Mouse (Mus musculus): Measurements from ENCODE around the gene Aldh1a2. TPM values are rescaled to one million over a fixed set of nuclear protein-coding genes. Genes with fewer than 3 reads are reported as not detected.
A peak's percentile ranks its signal among the peaks of the same experiment; 100 is the strongest.

Aldh1a2 gene
- polyA plus RNA-seq (2015; fragmentation: Nextera tagmentation; extraction: Ambion mirVana): 24.3 and 32.0 TPM in 2 replicates

DNA sequence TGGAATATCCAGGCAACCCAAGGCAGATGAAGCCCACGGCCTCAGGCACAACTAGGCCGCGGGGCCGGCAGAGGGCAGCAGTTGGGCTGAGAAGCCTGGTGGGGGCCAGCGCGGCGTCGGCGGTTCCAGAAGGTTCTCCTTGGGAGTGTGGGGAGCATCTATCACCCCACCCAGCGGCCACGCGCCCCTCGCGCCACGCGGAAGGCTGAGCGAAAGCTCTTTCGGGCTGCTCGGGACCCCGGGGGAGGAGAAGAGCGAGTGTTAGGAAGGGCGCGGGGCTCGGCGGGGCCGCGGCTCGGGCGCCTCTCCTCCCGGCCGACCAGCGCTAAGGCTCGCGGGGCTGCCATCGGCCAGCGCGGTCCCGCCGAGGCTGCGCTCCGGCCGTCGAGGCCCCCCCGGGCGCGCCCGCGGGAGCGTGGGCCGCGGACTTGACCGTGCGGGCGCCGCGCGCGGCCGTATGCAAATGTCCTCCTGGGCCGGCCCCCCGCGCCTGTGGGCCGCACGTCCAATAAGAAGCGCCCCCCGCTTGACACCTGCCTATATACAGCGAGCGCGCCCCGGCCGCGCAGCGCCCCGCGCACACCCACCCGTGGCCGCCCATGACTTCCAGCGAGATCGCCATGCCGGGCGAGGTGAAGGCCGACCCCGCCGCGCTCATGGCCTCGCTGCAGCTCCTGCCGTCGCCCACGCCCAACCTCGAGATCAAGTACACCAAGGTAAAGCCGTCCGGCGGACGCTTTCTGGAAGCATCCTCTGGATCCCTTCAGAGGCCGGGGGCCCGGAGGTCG lies at the start of gene Aldh1a2:
Gene Aldh1a2, plus strand, starts transcription at position 542 of the 788 bp plus-strand sequence.
- peak within 1 kb of the TSS; percentile 43 for H3K9ac ChIP-seq
- H3K4me1 ChIP-seq (replicated peaks): peaks cover 14% of the 10 kb centered on the region
- H3K27me3 ChIP-seq: peaks cover 73% of the 10 kb centered on the region
- no peaks in the 10 kb centered on the region for H3K9me3 ChIP-seq (replicated peaks)
- H3K4me3 ChIP-seq: peak within 1 kb of the TSS; percentile 55
- H3K36me3 ChIP-seq: no peaks in the 10 kb centered on the region
- WGBS: 2% methylated on average over 80 of the region's 97 CpGs
- H3K4me2 ChIP-seq: peak within 1 kb of the TSS; percentile 85
- ATAC-seq (replicated peaks; ENCODE audit: insufficient number of reproducible peaks, insufficient read depth, low FRiP score, low read depth): peak; percentile 83
- no peak within 1 kb of the TSS for H3K27ac ChIP-seq

DNA sequence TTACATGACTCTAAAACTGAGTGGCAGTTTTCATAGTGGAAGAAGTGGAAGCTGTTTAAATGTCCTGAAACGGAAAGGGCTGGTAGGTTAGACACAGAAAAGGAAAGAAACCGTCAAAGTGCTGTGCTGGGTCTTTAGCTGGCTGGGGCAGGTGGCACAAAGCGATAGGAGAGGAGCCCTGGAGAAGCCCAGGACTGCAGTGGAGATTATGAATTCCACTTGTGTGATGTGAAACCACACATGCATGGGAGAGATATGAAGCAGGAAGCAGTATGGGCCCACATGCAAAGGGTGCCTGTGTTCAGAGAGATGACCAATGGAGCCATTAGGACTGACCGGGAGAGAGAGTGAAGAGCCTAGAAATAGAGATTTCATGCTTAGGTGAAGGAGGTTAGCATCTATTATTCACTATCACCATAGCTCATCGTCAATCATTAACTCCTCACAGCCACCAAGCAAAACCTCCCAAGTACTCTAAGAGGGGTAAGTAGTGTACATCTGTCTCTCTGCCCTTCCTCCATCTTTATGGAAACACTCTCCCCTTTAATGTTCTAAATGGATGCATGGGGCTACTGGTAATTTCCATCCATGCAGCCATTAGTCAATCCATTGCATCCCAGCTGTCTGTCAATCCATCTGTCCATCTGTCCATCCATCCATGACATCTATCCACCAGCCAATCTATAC lies 49.4 kb upstream of the Aldh1a2 start:
- Histone ChIP-seq H3K4me2 (no peak overlapping the region), H3K9ac (no peak overlapping the region), H3K9me3 (replicated peaks) (no peaks in the 10 kb centered on the region), H3K36me3 (no peaks in the 10 kb centered on the region), H3K27ac (no peak overlapping the region), H3K4me3 (no peak overlapping the region), H3K27me3 (no peaks in the 10 kb centered on the region), H3K4me1 (replicated peaks) (peaks cover 15% of the 10 kb centered on the region)
- WGBS: 83% methylated on average over 5 of the region's 5 CpGs
- no peak for ATAC-seq (replicated peaks; ENCODE audit: insufficient number of reproducible peaks, insufficient read depth, low FRiP score, low read depth)

DNA sequence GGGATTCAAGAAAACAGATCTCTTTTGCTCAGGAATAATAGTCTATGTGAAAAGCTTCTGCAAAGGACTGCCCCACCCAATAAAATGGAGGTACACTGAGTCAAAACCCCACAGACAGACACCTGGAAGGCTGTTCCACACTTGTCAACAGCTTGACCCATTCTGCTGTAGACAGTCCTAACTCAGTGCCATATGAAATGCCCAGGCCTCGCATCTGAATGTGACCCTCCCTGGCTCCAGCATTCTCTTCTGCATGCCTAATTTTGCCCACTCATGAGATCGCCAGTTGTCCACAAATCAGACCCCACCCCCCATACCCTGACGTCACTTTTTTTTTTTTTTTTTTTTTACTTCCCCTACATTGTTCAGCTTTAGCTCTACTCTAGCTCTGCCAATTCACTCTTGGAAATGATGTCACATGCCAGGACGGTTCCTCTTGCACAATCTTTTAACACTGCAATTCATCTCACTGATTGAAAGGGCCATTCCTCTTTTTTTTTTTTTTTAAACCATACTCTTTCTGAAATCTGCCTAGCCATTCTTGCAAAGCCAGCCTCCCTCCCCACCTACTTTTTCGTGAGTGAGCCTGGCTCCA lies 48.6 kb upstream of the Aldh1a2 start:
- ATAC-seq (replicated peaks; ENCODE audit: insufficient number of reproducible peaks, insufficient read depth, low FRiP score, low read depth): no peak
- WGBS: 58% methylated on average over 5 of the region's 5 CpGs
- H3K4me3 ChIP-seq: no peak overlapping the region
- H3K9me3 ChIP-seq (replicated peaks): no peaks in the 10 kb centered on the region
- no peaks in the 10 kb centered on the region for H3K27me3 ChIP-seq
- no peak overlapping the region for H3K27ac ChIP-seq
- peaks cover 15% of the 10 kb centered on the region for H3K4me1 ChIP-seq (replicated peaks)
- no peak overlapping the region for H3K4me2 ChIP-seq
- H3K9ac ChIP-seq: no peak overlapping the region
- no peaks in the 10 kb centered on the region for H3K36me3 ChIP-seq

DNA sequence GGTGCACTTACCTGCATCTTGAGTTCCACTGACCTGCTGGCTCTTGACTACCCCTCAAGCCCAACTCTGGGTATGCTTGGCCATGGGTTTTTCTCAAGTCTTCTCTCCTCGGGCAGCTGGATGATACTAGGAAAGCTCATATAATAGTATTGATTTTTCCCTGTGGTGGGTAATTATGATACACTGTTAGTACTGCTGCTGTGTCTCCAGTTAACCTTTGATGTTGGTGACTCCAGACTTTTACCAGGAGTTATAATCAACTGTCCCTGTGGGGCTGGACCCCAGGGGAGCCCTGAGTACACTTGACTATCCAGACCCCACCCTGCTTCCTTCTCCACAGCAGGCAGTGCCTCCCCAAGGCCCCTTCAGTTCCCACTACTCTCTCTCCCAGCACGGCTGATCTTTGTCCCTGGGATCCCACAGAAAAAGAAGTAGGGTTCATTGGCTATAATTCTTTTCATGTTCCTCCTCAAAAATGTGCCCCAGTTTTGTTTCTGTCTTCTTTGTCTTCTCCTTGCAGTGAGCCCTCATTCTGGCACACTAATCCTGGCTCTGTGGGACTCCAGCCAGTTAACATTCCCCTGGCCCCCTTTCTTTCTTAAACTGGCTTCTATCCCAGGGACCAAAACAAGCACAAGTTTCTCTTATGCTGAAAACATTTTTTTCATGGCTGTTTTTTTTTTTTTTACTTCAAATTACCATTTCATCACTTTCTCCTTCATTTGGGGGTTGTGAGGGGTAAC lies 47.9 kb upstream of the Aldh1a2 start:
- no peak for ATAC-seq (replicated peaks; ENCODE audit: insufficient number of reproducible peaks, insufficient read depth, low FRiP score, low read depth)
- WGBS: 43% methylated on average over 2 of the region's 2 CpGs
- no peak overlapping the region for H3K4me3 ChIP-seq
- 0 out of 2 replicates have a peak overlapping the region, but pooled peaks have one; percentile 13 for H3K27ac ChIP-seq
- H3K9me3 ChIP-seq (replicated peaks): no peaks in the 10 kb centered on the region
- no peaks in the 10 kb centered on the region for H3K27me3 ChIP-seq
- peaks cover 15% of the 10 kb centered on the region for H3K4me1 ChIP-seq (replicated peaks)
- H3K36me3 ChIP-seq: no peaks in the 10 kb centered on the region
- H3K9ac ChIP-seq: no peak overlapping the region
- H3K4me2 ChIP-seq: no peak overlapping the region

DNA sequence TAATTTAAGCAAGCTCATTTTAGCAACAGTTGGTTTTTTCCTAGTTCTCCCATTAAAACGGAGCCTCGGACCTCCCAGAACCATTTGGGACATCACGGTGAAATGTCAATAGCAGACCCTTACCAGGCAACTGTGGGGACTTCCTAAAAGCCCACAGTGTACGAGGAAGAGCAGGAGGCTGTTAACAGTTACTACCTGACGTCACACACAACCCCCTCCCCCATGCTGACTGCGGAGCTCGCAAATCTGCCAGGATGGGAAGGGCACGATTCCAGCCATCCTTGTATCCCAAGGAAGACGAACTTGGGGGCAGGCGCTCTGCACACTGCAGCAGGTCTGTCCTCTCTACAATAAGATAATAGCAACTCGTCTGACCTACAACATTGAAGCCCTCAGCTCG lies 47.1 kb upstream of the Aldh1a2 start, which contains the start of gene Aqp9:
Gene Aqp9, minus strand, starts transcription at position 172 of the 400 bp plus-strand sequence.
- no peak within 1 kb of the TSS for H3K4me3 ChIP-seq
- H3K27me3 ChIP-seq: no peaks in the 10 kb centered on the region
- H3K9ac ChIP-seq: no peak within 1 kb of the TSS
- H3K9me3 ChIP-seq (replicated peaks): no peaks in the 10 kb centered on the region
- H3K4me2 ChIP-seq: peak within 1 kb of the TSS; percentile 25
- H3K36me3 ChIP-seq: no peaks in the 10 kb centered on the region
- no peak for ATAC-seq (replicated peaks; ENCODE audit: insufficient number of reproducible peaks, insufficient read depth, low FRiP score, low read depth)
- H3K4me1 ChIP-seq (replicated peaks): peaks cover 15% of the 10 kb centered on the region
- 34% methylated on average over 12 of the region's 12 CpGs for WGBS
- H3K27ac ChIP-seq: 0 out of 2 replicates have a peak within 1 kb of the TSS, but pooled peaks have one; percentile 13

DNA sequence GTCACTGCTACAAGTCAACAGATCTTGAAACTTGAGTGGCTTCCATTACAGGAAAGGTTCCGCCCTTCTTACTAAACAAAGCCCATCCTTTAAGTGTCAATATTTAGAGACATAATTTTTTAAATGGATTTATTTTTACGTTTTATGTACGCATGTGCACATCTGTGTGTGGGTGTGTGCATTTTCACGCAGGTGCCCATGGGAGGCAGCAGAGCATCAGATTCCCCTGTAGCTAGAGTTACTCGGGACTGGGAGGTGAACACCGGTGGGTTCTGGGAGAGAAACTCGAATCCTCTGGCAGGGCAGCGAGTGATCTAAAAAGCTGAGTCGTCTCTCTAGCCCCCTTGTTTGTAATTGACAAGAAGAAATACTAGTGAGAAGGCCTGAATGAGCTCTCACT lies 42.1 kb upstream of the Aldh1a2 start:
- no peak for ATAC-seq (replicated peaks; ENCODE audit: insufficient number of reproducible peaks, insufficient read depth, low FRiP score, low read depth)
- no peak overlapping the region for H3K4me3 ChIP-seq
- no peaks in the 10 kb centered on the region for H3K9me3 ChIP-seq (replicated peaks)
- no peaks in the 10 kb centered on the region for H3K27me3 ChIP-seq
- H3K36me3 ChIP-seq: no peaks in the 10 kb centered on the region
- whole genome bisulfite sequencing: 60% methylated on average over 9 of the region's 9 CpGs
- no peak overlapping the region for H3K4me2 ChIP-seq
- peaks cover 6% of the 10 kb centered on the region for H3K4me1 ChIP-seq (replicated peaks)
- no peak overlapping the region for H3K9ac ChIP-seq
- no peak overlapping the region for H3K27ac ChIP-seq

DNA sequence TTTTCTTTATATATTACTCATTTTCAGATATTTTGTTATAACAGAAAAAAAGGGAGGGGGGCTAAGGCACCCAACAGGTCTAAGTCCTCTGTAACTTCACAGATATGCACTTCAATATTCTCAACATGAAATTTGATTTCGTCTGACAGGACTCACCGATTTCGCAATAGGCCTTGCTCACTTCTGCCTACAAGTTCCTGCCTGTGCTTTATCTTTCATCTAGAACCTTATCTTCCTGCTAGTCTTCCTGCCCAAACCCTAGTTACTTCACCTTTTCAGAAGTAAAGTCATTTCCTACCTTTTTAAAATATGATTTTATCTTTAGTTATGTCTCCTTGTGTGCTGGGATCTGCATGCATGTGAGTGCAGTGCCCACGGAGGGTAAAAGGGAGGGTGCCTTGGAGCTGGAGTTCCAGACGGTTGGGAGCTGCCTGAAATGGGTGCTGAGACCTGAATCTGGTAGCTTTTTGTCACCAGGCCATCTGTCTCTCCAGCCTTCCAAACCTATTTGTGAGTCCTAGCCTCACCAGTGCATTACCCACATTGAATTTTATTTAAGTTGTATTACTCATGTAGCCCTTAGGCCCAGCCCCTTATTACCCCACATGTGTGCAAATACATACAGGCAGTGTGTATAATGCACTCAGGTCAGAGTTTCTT lies 41.1 kb upstream of the Aldh1a2 start:
- no peak overlapping the region for H3K4me3 ChIP-seq
- no peaks in the 10 kb centered on the region for H3K27me3 ChIP-seq
- no peak overlapping the region for H3K9ac ChIP-seq
- WGBS: 62% methylated on average over 5 of the region's 5 CpGs
- H3K27ac ChIP-seq: no peak overlapping the region
- H3K36me3 ChIP-seq: no peaks in the 10 kb centered on the region
- H3K9me3 ChIP-seq (replicated peaks): no peaks in the 10 kb centered on the region
- ATAC-seq (replicated peaks; ENCODE audit: insufficient number of reproducible peaks, insufficient read depth, low FRiP score, low read depth): no peak
- no peaks in the 10 kb centered on the region for H3K4me1 ChIP-seq (replicated peaks)
- no peak overlapping the region for H3K4me2 ChIP-seq

DNA sequence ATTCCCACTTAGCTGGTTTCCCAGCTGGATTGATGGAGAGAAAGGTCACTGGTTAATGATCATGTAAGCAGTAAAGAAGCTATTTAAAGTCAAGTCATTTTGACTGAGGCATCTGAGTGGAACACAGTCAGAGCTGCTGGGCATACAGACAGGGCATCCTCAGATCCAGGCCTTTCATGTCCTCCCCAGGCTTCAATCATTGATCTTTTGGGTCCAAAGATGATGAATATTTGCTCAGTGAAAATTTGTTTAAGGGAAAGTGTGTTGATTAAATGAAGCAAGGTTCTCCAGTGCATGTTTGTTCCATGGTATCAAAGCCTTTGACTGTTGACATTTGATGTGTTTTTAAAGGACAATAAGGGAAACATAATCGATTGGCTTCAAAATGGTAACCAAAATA lies 39.9 kb upstream of the Aldh1a2 start:
- H3K27me3 ChIP-seq: no peaks in the 10 kb centered on the region
- H3K4me3 ChIP-seq: no peak overlapping the region
- H3K27ac ChIP-seq: no peak overlapping the region
- no peaks in the 10 kb centered on the region for H3K36me3 ChIP-seq
- H3K9ac ChIP-seq: no peak overlapping the region
- no peak overlapping the region for H3K4me2 ChIP-seq
- H3K4me1 ChIP-seq (replicated peaks): no peaks in the 10 kb centered on the region
- H3K9me3 ChIP-seq (replicated peaks): no peaks in the 10 kb centered on the region
- no peak for ATAC-seq (replicated peaks; ENCODE audit: insufficient number of reproducible peaks, insufficient read depth, low FRiP score, low read depth)
- WGBS: 73% methylated on average over 1 of the region's 1 CpGs

DNA sequence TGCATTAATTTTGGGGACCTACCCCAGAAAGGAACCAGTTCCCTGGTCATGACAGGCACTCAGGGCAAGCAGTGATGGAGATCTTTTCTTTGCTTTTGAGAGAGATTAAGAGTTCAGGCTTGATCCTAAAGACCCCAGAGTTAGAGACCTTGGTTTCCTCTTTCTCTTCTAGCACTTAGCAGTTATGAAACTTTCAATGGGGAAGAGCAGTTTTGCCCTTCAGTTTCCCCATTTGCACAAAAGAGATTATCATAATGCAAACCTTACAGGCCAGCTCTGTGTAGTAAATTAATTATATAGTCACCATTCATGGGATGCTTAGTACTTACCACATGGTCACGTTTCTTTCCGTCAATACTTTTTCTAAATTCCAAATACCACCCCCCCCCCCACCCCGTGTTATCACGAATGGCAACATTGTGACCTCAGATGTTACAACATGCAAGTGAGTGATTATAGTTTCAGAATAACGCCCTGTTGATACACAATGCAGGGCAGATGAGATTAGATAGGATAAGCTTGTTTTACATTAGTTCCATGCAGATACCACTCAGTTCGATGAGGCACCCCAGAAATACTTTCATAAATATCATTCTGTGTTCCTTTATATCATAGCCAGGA lies 36.2 kb upstream of the Aldh1a2 start:
- no peak overlapping the region for H3K4me2 ChIP-seq
- H3K36me3 ChIP-seq: no peaks in the 10 kb centered on the region
- H3K9ac ChIP-seq: no peak overlapping the region
- no peaks in the 10 kb centered on the region for H3K9me3 ChIP-seq (replicated peaks)
- H3K27ac ChIP-seq: no peak overlapping the region
- ATAC-seq (replicated peaks; ENCODE audit: insufficient number of reproducible peaks, insufficient read depth, low FRiP score, low read depth): no peak
- H3K4me3 ChIP-seq: no peak overlapping the region
- WGBS: 67% methylated on average over 6 of the region's 6 CpGs
- no peaks in the 10 kb centered on the region for H3K4me1 ChIP-seq (replicated peaks)
- no peaks in the 10 kb centered on the region for H3K27me3 ChIP-seq

DNA sequence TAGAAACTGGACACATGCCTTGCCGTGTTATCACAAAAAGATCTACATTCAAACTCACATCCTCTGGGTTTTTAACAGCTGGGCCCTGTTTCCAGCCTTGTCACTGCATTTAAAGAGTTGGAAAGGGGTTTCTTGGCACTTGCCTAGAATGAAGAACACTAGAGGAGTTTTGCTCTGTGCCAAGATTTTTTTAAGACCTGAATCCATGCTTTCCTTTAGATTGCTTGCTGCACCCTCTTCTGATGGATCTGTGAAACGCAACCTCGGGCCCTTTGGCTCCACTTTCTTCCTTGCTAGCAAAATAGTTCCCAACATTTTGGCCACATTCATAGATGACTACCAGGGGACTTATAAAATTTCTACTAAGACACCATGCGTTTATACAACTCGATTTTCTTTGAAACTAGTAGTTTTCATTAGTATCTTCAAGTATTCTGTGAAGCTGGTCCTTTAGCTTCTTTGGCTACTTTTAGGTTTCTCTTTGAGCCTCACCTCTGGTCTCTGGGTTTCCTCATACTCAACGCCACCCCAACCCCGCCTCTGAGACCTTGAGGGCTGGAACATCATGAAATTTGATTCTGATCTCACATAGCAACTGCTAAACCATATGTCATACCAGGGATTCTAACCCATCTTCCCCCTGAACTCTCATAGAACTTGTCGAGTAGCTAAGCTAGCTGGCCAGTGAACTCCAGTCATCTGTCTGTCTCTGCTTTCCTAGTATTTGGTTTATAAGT lies 35.5 kb upstream of the Aldh1a2 start:
- Histone ChIP-seq H3K4me3 (no peak overlapping the region), H3K9me3 (replicated peaks) (no peaks in the 10 kb centered on the region), H3K9ac (no peak overlapping the region), H3K36me3 (no peaks in the 10 kb centered on the region), H3K4me1 (replicated peaks) (no peaks in the 10 kb centered on the region), H3K4me2 (no peak overlapping the region), H3K27me3 (no peaks in the 10 kb centered on the region), H3K27ac (no peak overlapping the region)
- WGBS: 57% methylated on average over 8 of the region's 8 CpGs
- no peak for ATAC-seq (replicated peaks; ENCODE audit: insufficient number of reproducible peaks, insufficient read depth, low FRiP score, low read depth)
